Mouse (Mus musculus) midbrain, embryonic 14.5 days (tissue): ENCODE data around the gene Morc1. TPM values are rescaled to one million over a fixed set of nuclear protein-coding genes. Genes with fewer than 3 reads are reported as not detected.

Source experiments
- ATAC-seq: fragments of 200-750 bp; cut with Nextera tagmentation; 2 replicates; pipeline ENCODE4 v1.8.0; 2017; ENCODE audit warnings: moderate number of reproducible peaks, moderate library complexity; ENCODE audit not compliant: low FRiP score, low TSS enrichment
- DNase-seq: peaks from one replicate; pipeline ENCODE4 v3.0.0-alpha.2; 2015
- H3K27ac ChIP-seq: fragments of 300-500 bp; sonication (generic); replicated peaks from 2 replicates; pipeline ENCODE4 v1.5.1; 2014; ENCODE audit warnings: mild to moderate bottlenecking, low read depth, low read length, moderate library complexity
- H3K27me3 ChIP-seq: fragments of 300-500 bp; sonication (generic); 2 replicates; pipeline ENCODE4 v1.6.1; 2014; ENCODE audit warnings: low read length, control low read depth, mixed read lengths; ENCODE audit not compliant: control insufficient read depth, insufficient read depth
- H3K36me3 ChIP-seq: fragments of 300-500 bp; sonication (generic); 2 replicates; pipeline ENCODE4 v1.6.1; 2014; ENCODE audit warnings: low read length, control low read depth; ENCODE audit not compliant: control insufficient read depth, insufficient read depth
- H3K4me1 ChIP-seq: fragments of 300-500 bp; sonication (generic); 2 replicates; pipeline ENCODE4 v1.6.1; 2014; ENCODE audit warnings: mild to moderate bottlenecking, antibody characterized with exemption, low read length, control low read depth; ENCODE audit not compliant: control insufficient read depth, insufficient read depth
- H3K4me2 ChIP-seq: fragments of 300-500 bp; sonication (generic); 2 replicates; pipeline ENCODE4 v1.6.1; 2014; ENCODE audit warnings: mild to moderate bottlenecking, low read length, moderate library complexity
- H3K4me3 ChIP-seq: fragments of 300-500 bp; sonication (generic); replicated peaks from 2 replicates; pipeline ENCODE4 v1.5.1; 2014; ENCODE audit warnings: low read depth, low read length
- H3K9ac ChIP-seq: fragments of 300-500 bp; sonication (generic); replicated peaks from 2 replicates; pipeline ENCODE4 v1.6.1; 2014; ENCODE audit warnings: mild to moderate bottlenecking, low read length, moderate library complexity
- H3K9me3 ChIP-seq: fragments of 300-500 bp; sonication (generic); 2 replicates; pipeline ENCODE4 v1.6.1; 2016; ENCODE audit warnings: low read length, control low read depth, mixed read lengths; ENCODE audit not compliant: control insufficient read depth
- WGBS: fragments of 180-500 bp; shearing (Covaris S2); extraction: QIAGEN DNeasy Blood & Tissue Kit; methylation state at CpG from one replicate; pipeline ENCODE4 v1.1.7; 2014; 5-methylcytosine and 5-hydroxymethylcytosine counted together
- polyA plus RNA-seq: library from polyadenylated mRNA; unstranded; fragments of >200 nt; fragmentation: Nextera tagmentation; extraction: Ambion mirVana; gene quantifications from 2 replicates; pipeline ENCODE4 v1.2.1, GENCODE M21; 2014

Morc1 gene
- 0.07 TPM in 1 of 2 replicates, not detected in the other for polyA plus RNA-seq

- Histone ChIP-seq H3K36me3 (no peaks in the 10 kb centered on the region), H3K4me1 (no peaks in the 10 kb centered on the region), H3K4me3 (no peak within 1 kb of the TSS), H3K27ac (no peak within 1 kb of the TSS), H3K9ac (no peak within 1 kb of the TSS), H3K9me3 (no peaks in the 10 kb centered on the region), H3K27me3 (no peaks in the 10 kb centered on the region), H3K4me2 (no peak within 1 kb of the TSS)
- 94% methylated on average over 15 of the region's 15 CpGs for WGBS
- ATAC-seq (no peak), DNase-seq (no peak)
These were observed at the start of gene Morc1 for GRCm38 (mm10) chr16:48431027-48431426. Gene Morc1 (plus strand): TSS chr16:48431237.

GRCm38 (mm10) chr16:48383582-48384257 lies 47.3 kb upstream of the Morc1 start:
- 72% methylated on average over 3 of the region's 3 CpGs for WGBS
- Histone ChIP-seq H3K4me3 (no peak overlapping the region), H3K27ac (no peak overlapping the region), H3K9ac (no peak overlapping the region), H3K27me3 (no peaks in the 10 kb centered on the region), H3K4me2 (no peak overlapping the region), H3K9me3 (no peaks in the 10 kb centered on the region), H3K36me3 (no peaks in the 10 kb centered on the region), H3K4me1 (no peaks in the 10 kb centered on the region)
- ATAC-seq (no peak), DNase-seq (no peak)

GRCm38 (mm10) chr16:48386982-48387381 lies 44.1 kb upstream of the Morc1 start:
- no peak for ATAC-seq

GRCm38 (mm10) chr16:48395278-48395677 lies 35.8 kb upstream of the Morc1 start:
- WGBS: 86% methylated on average over 2 of the region's 2 CpGs
- no peaks in the 10 kb centered on the region for H3K27me3 ChIP-seq
- H3K4me1 ChIP-seq: no peaks in the 10 kb centered on the region
- no peak overlapping the region for H3K4me2 ChIP-seq
- ATAC-seq (no peak), DNase-seq (no peak)
- H3K9ac ChIP-seq: no peak overlapping the region
- H3K27ac ChIP-seq: no peak overlapping the region
- no peaks in the 10 kb centered on the region for H3K36me3 ChIP-seq
- H3K9me3 ChIP-seq: no peaks in the 10 kb centered on the region
- no peak overlapping the region for H3K4me3 ChIP-seq

More at GRCm38 (mm10) chr16:48386982-48387381, 44.1 kb upstream of the Morc1 start:
- Histone ChIP-seq H3K36me3 (no peaks in the 10 kb centered on the region), H3K4me1 (no peaks in the 10 kb centered on the region), H3K4me3 (no peak overlapping the region), H3K4me2 (no peak overlapping the region), H3K9ac (no peak overlapping the region), H3K27me3 (no peaks in the 10 kb centered on the region), H3K9me3 (no peaks in the 10 kb centered on the region), H3K27ac (no peak overlapping the region)
- DNase-seq: no peak
- 87% methylated on average over 2 of the region's 2 CpGs for WGBS

GRCm38 (mm10) chr16:48402963-48403362 lies 28.1 kb upstream of the Morc1 start:
- no peak overlapping the region for H3K9ac ChIP-seq
- no peaks in the 10 kb centered on the region for H3K9me3 ChIP-seq
- H3K4me2 ChIP-seq: no peak overlapping the region
- 80% methylated on average over 4 of the region's 4 CpGs for WGBS
- H3K36me3 ChIP-seq: no peaks in the 10 kb centered on the region
- no peaks in the 10 kb centered on the region for H3K27me3 ChIP-seq
- DNase-seq (no peak), ATAC-seq (no peak)
- no peaks in the 10 kb centered on the region for H3K4me1 ChIP-seq
- no peak overlapping the region for H3K4me3 ChIP-seq
- no peak overlapping the region for H3K27ac ChIP-seq

- no peaks in the 10 kb centered on the region for H3K9me3 ChIP-seq
- ATAC-seq (no peak), DNase-seq (no peak)
- H3K4me1 ChIP-seq: no peaks in the 10 kb centered on the region
- H3K4me2 ChIP-seq: no peak overlapping the region
- H3K9ac ChIP-seq: no peak overlapping the region
- no peaks in the 10 kb centered on the region for H3K27me3 ChIP-seq
- 92% methylated on average over 3 of the region's 3 CpGs for WGBS
- H3K4me3 ChIP-seq: no peak overlapping the region
- H3K27ac ChIP-seq: no peak overlapping the region
- no peaks in the 10 kb centered on the region for H3K36me3 ChIP-seq
These were observed 27.6 kb upstream of the Morc1 start for GRCm38 (mm10) chr16:48403423-48403822.

- Histone ChIP-seq H3K9ac (no peak overlapping the region), H3K27me3 (no peaks in the 10 kb centered on the region), H3K4me2 (no peak overlapping the region), H3K4me3 (no peak overlapping the region), H3K36me3 (no peaks in the 10 kb centered on the region), H3K27ac (no peak overlapping the region), H3K9me3 (no peaks in the 10 kb centered on the region), H3K4me1 (no peaks in the 10 kb centered on the region)
- ATAC-seq: no peak
- DNase-seq: no peak
These were observed 27.0 kb upstream of the Morc1 start for GRCm38 (mm10) chr16:48404009-48404408.

GRCm38 (mm10) chr16:48405674-48406403 lies 25.2 kb upstream of the Morc1 start:
- no peak overlapping the region for H3K4me3 ChIP-seq
- no peaks in the 10 kb centered on the region for H3K4me1 ChIP-seq
- H3K9ac ChIP-seq: no peak overlapping the region
- no peak overlapping the region for H3K4me2 ChIP-seq
- H3K36me3 ChIP-seq: no peaks in the 10 kb centered on the region
- no peak overlapping the region for H3K27ac ChIP-seq
- H3K27me3 ChIP-seq: no peaks in the 10 kb centered on the region
- WGBS: 31% methylated on average over 10 of the region's 10 CpGs
- DNase-seq: peak; percentile 22
- no peaks in the 10 kb centered on the region for H3K9me3 ChIP-seq
- no peak for ATAC-seq

GRCm38 (mm10) chr16:48409580-48409979 lies 21.5 kb upstream of the Morc1 start:
- no peak for DNase-seq
- no peak for ATAC-seq
- H3K27me3 ChIP-seq: no peaks in the 10 kb centered on the region
- H3K4me3 ChIP-seq: no peak overlapping the region
- H3K36me3 ChIP-seq: no peaks in the 10 kb centered on the region
- no peak overlapping the region for H3K9ac ChIP-seq
- H3K9me3 ChIP-seq: no peaks in the 10 kb centered on the region
- H3K27ac ChIP-seq: no peak overlapping the region
- H3K4me2 ChIP-seq: no peak overlapping the region
- H3K4me1 ChIP-seq: no peaks in the 10 kb centered on the region
- WGBS: 81% methylated on average over 7 of the region's 7 CpGs
